Mouse (Mus musculus) urinary bladder, postnatal 36 days (tissue): ENCODE results near the gene Pef1.

Source experiments
- DNase-seq, 2 experiments: peaks; one replicate each; pipeline ENCODE4 v3.0.0; 2022; ENCODE audit warnings: low spot score in 2 of 2, mixed read lengths in 1 of 2

The Pef1 gene

DNA sequence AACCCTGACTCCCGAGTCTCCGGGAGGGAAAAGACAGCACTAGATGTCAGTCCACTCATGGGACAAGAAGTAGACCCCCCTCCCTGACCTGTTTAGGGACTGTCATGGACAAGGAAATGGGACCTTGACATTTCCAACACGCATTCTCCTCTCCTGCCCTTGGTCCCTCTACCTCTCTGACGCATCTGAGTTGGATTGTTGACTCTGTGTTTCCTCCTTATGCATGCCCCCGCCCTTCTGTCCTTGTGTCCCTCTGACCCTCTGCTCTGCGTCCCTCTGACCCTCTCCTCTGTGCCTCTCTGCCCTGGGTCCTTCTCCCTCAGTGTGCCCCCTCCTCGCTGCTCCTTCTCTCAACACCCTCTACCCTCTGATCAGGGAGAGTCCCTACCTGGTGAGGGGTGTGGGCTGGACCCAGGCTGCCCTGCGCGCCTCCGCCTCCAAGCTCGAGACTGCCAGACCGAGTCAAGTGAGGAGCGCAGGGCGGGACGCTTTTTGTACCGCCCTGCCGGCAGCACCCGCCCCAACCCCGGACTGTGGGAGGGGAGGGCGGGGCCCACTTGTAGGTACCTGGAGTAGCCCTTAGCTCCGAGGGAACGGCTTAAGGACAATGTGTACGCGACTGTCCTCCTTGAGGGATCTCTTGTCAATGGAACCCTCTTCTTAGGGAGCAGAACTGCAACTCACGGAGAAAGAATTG lies 72.1 kb downstream of the Pef1 start:
- peak; percentile 70 to 85 for DNase-seq

DNA sequence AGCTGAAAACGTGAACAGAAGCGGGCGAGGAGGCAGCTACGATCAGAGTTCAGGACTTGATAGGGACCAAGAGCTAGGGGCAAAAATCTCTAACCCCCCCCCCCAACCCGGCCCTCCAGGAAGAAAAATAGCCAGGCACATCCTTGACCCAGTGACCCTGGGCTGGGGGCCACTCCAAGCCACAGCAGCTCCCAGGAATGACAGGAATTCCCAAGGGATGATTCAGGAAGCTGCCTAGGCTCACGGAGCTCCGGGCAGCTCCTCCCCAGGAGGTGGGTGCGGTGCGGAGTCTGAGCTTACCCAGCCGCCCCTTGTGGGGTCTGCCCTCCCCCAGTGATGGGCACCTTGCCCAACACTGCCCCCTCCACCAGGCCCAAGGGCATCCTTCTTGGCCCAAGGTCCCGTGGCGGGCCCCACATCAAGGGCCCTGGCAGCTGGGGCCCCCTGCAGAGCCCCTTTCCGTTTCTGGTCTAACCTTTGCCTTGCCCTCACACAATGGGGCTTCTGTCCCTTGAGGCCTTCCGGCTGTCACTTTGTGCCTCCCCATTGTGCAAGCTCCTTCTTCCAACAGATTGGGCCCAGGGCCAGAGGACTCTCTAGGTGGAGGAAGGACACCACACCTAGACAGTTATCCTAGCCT lies 72.8 kb downstream of the Pef1 start, which contains the start of gene Tinagl1:
Gene Tinagl1 (minus strand): TSS at position 51 of the 640 bp plus-strand sequence.
- no peak for DNase-seq

DNA sequence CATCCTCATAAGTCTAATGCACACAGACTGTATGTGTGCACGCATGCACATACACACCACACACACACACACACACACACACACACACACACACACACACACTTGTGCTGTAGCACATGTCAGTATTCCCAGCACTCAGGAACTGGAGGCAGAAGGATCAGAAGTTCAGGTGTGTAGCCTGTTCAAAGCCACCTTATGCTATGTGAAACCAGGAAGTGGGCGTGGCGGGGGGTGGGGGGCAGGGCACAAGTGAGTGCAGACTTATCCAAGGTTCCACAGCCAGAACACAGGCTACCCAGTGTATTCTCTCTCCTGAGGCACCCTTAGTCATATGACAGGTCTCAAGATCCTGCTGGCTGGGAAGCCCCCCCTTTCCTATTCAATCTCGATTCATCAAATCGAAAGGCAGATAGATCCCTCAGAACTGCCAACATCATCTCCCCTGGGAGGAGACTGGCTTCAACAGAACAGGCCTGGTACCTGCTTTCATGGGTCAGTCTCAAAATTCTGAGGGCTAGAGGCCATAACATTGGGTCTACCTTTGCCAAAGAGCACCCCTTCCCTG lies 73.9 kb downstream of the Pef1 start:
- no peak for DNase-seq

DNA sequence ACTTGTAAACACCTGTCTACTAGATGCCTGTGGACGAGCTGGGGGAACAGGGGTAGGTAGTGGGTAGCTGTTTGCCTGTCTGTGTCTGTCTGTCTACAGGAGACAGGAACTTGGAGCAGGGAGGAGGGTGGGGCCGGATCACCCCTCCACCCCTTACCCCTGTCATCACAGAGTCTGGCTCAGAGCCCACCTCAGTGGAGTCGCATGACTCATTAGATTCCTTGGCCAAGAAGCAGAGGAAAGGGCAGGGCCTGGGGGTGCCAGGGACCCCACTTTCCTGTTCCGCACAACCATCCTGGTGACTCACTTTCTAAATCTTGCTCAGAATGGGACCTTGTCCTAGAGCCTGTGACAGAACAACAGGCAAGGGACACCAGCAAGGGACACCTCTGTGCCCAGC lies 74.7 kb downstream of the Pef1 start:
- DNase-seq, result peak in 1 of 2 experiments; percentile 28

DNA sequence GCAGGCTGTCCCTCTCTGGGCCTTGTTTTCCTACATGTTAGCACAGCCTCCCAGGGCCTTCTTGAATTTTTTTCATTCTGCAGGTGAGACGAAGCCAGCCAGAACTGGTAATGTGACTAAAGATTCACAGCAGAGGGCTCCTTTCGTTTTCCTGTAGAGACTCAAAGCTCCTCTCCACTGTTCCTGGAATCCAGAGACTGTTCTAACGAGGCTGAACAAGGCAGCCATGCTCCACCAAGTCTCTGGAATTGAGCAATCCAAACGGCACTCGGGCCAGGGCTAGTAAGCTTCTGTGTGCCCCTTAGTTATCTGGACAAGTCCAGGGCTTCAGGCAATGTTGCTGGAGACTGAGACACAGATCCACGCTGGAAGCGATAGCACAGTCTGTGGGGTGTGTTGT lies 75.2 kb downstream of the Pef1 start:
- DNase-seq, result peak in 1 of 2 experiments; percentile 20
